Mouse (Mus musculus) adrenal gland, adult 8-10 months (tissue): ENCODE results near the gene Gas7. TPM values are rescaled to one million over a fixed set of nuclear protein-coding genes. Genes with fewer than 3 reads are reported as not detected.

Experiments
- DNase-seq: peaks from one replicate; pipeline ENCODE4 v3.0.0; 2022
- total RNA-seq, 4 experiments: library from RNA; stranded (reverse); gene quantifications; 2 replicates each; pipeline ENCODE4 v1.2.4; 2022

The Gas7 gene
- total RNA-seq, 4 experiments from 2014 or later, result 48.7 to 104 (median 74.3) TPM

DNA sequence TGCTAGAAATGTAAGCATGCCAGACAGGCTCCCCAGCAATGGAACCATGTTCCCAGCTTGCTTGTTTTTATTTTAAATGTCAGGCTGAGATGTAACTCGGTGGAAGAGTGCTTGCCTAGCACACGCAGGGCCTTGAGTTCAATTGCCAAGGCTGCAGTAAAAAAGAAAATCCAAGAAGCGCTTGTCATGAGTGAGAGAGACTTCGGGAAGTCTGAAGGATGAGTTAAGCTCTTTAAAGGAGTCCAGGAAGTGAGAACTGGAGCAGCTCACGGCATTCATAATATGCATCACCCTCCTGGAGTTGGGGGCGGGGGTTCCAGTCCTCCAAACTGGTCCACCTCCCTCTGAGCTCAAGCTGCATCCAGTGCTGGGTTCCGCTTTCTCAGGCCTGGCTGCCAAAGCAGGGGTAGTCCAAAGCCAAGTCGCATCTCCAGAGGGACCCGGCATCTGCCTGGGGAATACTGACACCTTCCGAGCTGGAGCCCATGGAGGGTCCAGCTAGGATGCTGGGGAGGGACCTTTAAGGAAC lies 34.5 kb downstream of the Gas7 start:
- DNase-seq, result peak; percentile 37

DNA sequence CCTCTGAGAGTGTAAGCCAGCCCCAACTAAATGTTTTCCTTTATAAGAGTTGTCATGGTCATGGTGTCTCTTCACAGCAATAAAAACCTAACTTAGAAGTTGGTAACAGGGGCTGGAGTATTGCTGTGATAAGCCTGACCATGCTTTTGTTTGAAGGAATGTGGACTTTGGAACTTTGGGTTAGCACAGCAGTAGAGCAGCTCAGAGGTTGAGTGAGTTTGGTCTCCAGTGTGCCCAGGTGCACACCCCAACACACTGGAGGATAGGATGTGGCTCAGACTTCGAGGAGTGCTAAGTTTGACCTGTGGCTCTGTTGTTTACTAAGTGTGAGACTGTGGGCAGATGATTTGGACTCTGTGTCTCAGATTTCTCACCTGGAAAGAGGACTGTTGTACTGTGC lies 41.6 kb downstream of the Gas7 start:
- DNase-seq, result no peak

DNA sequence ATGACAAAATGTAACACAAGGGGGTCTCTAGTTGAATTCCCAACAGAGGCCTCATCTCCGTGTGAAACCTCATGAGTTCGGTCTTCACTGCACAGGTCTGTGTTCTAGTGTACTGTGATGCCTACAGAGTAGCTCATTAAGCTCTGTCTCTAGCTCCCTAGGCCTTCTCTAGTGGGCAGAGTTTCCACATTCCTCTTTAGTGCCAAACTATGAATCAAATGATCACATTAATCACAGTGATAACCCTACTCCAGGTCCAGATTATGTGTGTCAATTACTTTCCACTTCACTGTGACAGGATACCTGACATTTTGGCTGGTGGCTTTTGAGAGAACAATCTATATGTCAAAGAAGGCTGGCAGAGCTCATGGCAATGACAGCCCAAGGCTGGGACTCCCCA lies 44.9 kb downstream of the Gas7 start:
- no peak for DNase-seq

- no peak for DNase-seq
Measured at GRCm38 (mm10) chr11:67501468-67502244, 46.4 kb downstream of the Gas7 start.

DNA sequence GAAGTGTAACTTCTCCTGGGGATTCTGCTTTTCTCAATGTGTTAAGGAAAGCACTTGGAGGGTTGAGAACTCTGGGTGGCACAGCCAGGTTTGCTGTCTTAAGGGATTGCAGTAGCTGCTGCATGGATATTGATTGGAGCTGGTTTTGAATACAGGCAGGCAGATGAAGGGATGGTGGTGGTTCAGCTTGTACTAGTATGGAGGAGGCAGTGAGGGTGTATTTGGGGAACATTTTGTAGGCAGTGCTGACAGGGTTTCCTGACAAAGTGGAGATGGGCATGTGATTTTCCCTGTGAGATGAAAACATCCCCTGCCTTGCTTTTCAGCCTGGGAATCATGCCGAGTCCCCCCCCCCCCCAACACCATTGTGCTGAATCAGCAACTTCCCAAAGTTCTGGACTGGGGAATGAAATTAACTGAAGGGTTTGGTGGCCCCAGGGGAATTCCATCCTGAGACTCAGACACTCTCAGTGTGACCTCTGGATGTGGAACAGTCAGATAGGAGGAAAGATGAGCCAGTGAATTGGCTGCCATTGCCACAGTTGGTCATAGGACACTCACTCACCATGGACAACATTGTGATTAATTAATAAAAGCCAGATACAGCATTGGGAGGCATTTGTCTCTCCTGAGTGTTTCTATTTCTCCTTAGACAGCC lies 54.1 kb downstream of the Gas7 start:
- DNase-seq, result no peak

- DNase-seq, result no peak
Measured at GRCm38 (mm10) chr11:67510831-67511230, 55.6 kb downstream of the Gas7 start.

GRCm38 (mm10) chr11:67513001-67513400 lies 57.8 kb downstream of the Gas7 start:
- DNase-seq, result no peak

DNA sequence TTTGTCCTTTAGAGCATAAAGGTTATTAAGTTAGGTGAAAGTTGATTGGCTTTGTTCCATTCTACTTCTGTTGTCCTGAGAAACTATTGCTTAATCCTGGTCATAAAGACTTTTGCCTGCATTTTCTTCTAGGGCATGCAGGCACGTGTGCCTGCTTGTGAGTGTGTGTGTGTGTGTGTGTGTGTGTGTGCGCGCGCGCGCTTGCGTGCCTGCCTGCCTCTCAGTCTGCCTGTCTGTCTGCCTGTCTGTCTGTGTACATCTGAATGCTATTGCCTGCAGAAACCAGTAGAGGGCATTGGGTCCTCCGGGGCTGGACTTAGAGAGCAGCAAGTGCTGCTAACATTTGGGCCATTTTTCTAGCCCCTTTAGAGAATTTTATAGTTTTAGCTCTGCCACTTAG lies 59.2 kb downstream of the Gas7 start:
- no peak for DNase-seq

- peak; percentile 81 for DNase-seq
Measured at GRCm38 (mm10) chr11:67515020-67515911, 60.0 kb downstream of the Gas7 start.

DNA sequence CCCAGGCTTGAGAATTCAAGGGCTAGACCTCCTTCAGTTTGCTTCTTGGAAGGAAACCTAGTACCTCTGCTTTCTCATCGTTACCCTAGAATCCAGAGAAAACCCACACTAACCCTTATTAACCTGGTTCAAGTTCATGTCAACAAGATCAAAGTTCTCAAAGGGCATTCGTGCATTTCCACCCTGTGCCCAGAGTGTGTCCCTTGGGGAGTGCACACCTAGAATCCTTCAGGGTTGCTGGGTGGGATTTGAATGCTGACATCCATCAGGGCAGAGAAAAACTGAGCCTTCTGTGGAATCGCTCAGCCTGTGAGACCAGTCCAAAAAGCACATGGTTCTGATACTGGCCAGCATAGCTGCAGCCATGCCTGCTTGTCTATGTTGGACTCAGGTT lies 60.7 kb downstream of the Gas7 start:
- DNase-seq, result no peak

DNA sequence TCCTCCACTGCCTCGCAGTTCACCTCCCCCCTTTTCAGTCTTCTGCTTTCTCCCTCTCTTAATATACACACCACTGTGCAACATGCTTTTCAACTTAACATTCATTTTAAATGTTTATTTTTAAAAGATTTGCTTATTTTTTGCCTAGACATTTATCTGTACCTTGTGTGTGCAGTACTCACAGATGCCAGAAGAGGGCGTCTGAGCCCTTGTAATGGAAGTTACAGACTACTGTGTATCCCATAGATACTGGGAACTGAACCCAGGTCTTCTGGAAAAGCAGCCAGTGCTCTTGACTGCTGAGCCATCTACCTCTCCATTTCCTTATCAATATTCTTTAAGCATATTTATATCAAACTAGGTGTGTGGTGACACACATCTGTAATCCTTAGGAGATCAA lies 62.5 kb downstream of the Gas7 start:
- no peak for DNase-seq

- DNase-seq, result no peak
Measured at GRCm38 (mm10) chr11:67518985-67519384, 63.7 kb downstream of the Gas7 start.

DNA sequence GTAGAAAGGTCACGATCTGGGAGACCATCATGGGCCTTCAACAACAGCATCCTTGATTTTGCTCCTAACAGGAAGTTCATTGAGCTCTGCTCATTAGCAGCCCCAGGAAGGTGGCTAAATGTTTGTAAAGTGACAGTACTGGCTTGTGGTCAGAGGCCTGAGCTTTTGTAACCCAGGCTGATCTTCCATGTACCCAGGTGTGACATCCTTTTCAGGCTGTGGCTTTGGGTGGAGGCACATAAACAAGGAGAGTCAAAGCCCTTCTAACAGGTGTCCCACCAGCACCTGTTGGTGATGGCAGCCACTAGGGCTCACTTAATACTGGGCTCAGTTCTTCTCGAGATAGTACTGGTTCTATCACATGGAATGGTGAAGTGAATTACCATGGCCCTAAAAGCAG lies 67.4 kb downstream of the Gas7 start:
- no peak for DNase-seq

DNA sequence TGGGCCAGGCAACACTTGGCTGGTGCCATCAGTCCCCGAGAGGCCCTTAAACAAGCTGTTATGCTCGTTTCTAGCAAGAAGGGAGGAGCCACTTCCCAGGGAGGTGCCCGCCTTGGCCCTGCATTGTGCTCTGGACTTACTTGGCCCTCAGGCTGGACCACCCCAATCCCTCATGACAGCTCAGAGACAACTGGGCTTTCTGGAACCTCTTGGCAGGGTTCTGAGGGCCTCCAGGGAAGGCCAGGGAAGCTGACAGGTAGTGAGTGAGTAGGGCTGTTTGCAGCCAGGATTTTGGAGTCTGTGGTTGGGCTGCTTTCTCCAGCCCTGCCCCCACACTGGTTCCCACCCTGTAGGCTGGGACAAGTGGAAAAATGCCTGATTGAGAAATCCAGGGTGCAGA lies 68.6 kb downstream of the Gas7 start:
- DNase-seq, result no peak

DNA sequence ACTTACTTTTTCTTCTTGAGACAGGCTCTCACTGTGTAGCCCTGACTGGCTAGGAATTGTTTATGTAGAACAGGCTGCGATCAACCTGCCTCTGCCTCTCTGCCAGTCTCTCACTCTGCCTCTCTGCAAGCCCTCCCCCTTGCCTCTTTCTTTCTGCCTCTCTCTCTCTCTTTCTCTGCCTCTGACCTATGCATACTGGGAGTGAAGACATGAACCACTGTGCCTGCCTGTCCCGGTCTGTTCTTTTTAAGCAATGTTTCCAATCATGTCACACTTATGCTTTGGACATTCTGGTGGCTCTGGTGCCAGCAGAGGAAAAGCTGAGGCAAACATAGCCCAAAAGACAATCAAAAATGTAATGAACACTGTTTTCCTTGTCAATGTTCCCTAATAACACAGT lies 69.5 kb downstream of the Gas7 start:
- no peak for DNase-seq

GRCm38 (mm10) chr11:67525841-67526240 lies 70.6 kb downstream of the Gas7 start:
- DNase-seq, result peak; percentile 23

- DNase-seq, result peak; percentile 86
Measured at GRCm38 (mm10) chr11:67526621-67527545, 71.6 kb downstream of the Gas7 start.

GRCm38 (mm10) chr11:67531286-67531685 lies 76.0 kb downstream of the Gas7 start:
- DNase-seq, result no peak

DNA sequence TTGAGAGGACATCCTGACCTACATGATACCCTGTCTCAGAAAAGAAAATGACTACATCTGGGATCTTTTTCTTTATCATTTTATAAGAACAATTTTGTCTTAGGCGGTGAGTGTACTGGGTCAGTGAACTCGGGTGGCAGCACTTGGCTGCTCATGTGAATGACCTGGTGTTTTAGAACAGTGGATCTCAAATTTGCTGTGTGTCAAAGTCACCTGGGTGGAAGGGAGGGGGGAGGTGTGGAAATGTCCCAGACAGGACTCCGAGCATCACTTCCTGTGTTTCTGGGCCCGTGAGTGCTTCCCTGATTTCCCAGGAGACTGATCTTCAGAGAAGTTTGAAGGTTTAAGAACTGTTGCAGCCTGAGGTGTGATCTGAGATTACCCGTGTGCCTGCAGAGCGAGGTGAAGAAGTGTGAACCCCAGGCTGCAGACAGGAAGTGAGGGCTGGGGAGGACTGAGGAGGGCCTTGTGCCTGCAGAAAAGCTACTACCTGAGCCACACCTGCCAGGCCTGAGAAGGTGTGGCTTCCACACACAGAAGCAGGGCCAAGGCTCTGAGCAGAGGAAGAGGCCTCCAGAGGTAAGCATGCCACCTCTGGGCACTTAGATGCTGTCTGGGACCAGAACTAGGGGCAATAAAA lies 76.8 kb downstream of the Gas7 start:
- no peak for DNase-seq

DNA sequence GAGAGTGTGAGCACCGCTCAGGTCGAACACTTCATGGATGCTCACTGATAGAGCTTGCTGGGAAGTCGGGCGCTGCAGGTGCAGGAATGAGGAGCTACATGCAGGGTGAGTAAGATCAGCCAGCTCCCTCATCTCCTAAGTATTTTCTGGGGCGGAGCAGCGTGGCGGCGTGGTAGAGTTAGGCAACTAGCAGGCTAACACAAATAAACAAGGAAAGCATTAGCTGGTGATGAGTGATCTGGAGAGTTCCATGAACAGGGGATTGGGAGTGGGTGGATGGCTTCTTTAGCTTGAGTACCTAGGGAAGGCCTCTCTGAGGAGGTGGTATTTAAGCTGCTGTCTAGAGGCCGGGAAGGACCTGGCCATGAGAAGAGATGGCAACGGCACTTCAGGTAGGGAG lies 77.5 kb downstream of the Gas7 start:
- no peak for DNase-seq

DNA sequence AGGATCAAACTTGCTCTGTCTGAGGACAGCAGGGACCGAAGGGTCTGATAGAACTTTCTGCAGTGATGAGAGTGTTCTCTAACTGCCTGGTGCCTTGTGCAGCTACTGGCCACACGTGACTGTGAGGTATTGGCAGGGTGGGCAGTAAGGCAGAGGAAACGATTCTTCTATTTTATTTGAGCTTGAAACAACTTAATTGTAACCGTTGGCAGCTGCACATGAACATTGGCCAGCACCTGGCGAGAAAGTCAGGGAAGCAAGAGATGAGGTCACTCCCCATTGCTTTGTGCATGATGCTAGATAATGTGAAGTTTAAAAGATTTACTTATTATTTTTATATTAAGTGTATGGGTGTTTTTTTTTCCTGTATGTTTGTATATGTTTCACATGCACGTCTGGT lies 77.9 kb downstream of the Gas7 start:
- no peak for DNase-seq
